Mouse (Mus musculus): ENCODE measurements around the gene Chit1. TPM values are rescaled to one million over a fixed set of nuclear protein-coding genes. Genes with fewer than 3 reads are reported as not detected.

Gene Chit1
- 0.41 and 0.58 TPM in 2 replicates for polyA plus RNA-seq (2015; fragmentation: Nextera tagmentation; extraction: Ambion mirVana)

GRCm38 (mm10) chr1:134110979-134111378, at the start of gene Chit1:
Gene Chit1, plus strand, starts transcription at chr1:134111242.
- no peak within 1 kb of the TSS for H3K4me2 ChIP-seq (ENCODE audit: low read length)
- no peak; the same call in 1 of the 2 replicates for TF ChIP-seq CTCF (IDR thresholded peaks at IDR 0.05; ENCODE audit: low read depth)
- no peak within 1 kb of the TSS for H3K9ac ChIP-seq (ENCODE audit: low read depth, low read length)
- H3K27me3 ChIP-seq (ENCODE audit: insufficient read depth, low read length): no peaks in the 10 kb centered on the region
- DNase-seq (ENCODE audit: low spot score) (no peak), ATAC-seq (replicated peaks; ENCODE audit: low FRiP score, low read depth) (no peak)
- H3K4me3 ChIP-seq (replicated peaks; ENCODE audit: low read depth, low read length): no peak within 1 kb of the TSS
- H3K9me3 ChIP-seq (replicated peaks; ENCODE audit: low read length): no peaks in the 10 kb centered on the region
- no peaks in the 10 kb centered on the region for H3K36me3 ChIP-seq (ENCODE audit: insufficient read depth, low read length)
- 0 out of 2 replicates have a peak, but pooled peaks cover 8% of the 10 kb centered on the region for H3K4me1 ChIP-seq (replicated peaks; ENCODE audit: insufficient read depth, low read length)
- 70% methylated on average over 4 of the region's 4 CpGs for WGBS
- no peak within 1 kb of the TSS for H3K27ac ChIP-seq

GRCm38 (mm10) chr1:134061915-134062314, 49.1 kb upstream of the Chit1 start:
- peak overlapping the region; percentile 98 for H3K27ac ChIP-seq
- no peak overlapping the region for H3K9ac ChIP-seq (ENCODE audit: low read depth, low read length)
- DNase-seq (ENCODE audit: low spot score) (no peak), ATAC-seq (replicated peaks; ENCODE audit: low FRiP score, low read depth) (no peak)
- H3K4me1 ChIP-seq (replicated peaks; ENCODE audit: insufficient read depth, low read length): peaks cover 65% of the 10 kb centered on the region
- no peaks in the 10 kb centered on the region for H3K27me3 ChIP-seq (ENCODE audit: insufficient read depth, low read length)
- no peaks in the 10 kb centered on the region for H3K36me3 ChIP-seq (ENCODE audit: insufficient read depth, low read length)
- TF ChIP-seq CTCF (IDR thresholded peaks at IDR 0.05; ENCODE audit: low read depth): no peak
- 72% methylated on average over 3 of the region's 3 CpGs for WGBS
- H3K4me3 ChIP-seq (replicated peaks; ENCODE audit: low read depth, low read length): no peak overlapping the region
- H3K4me2 ChIP-seq (ENCODE audit: low read length): no peak overlapping the region
- no peaks in the 10 kb centered on the region for H3K9me3 ChIP-seq (replicated peaks; ENCODE audit: low read length)

DNA sequence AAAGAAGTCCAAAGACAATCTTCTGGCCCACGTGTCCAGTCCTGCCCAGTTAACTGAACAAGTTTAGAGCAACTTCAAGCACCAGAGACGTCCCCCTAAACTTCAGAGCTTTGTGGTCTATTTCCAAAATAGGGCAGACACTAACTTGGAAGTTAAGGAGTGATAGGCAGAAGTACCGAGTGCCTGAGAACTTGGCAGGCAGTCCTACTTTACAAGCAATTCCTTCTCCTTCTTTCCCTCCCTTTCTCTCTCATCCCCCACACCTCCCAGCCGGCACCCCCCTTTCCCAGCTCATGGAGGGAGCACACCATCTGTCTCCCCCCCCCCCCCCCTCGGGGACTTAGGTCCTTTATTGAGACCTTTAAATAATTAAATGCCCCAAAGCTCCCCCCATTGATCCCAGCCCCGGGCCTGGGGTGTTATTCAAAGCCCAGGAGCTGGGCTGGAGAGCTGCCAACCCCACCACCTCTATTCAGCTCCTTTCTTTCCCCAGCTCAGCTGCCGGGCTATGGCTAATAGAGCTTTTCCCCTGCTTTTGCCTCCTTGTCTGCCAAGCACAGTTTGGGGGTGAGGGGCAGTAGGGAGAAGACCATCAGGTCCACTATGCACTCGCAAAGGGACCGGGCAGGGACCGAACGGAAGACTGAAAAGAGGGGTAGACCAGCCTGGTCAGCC, 48.5 kb upstream of the Chit1 start:
- peak overlapping the region; percentile 45 for H3K4me2 ChIP-seq (ENCODE audit: low read length)
- no peaks in the 10 kb centered on the region for H3K27me3 ChIP-seq (ENCODE audit: insufficient read depth, low read length)
- ATAC-seq (replicated peaks; ENCODE audit: low FRiP score, low read depth) (no peak), DNase-seq (ENCODE audit: low spot score) (no peak)
- H3K36me3 ChIP-seq (ENCODE audit: insufficient read depth, low read length): no peaks in the 10 kb centered on the region
- WGBS: 12% methylated on average over 11 of the region's 11 CpGs
- H3K4me1 ChIP-seq (replicated peaks; ENCODE audit: insufficient read depth, low read length): peaks cover 69% of the 10 kb centered on the region
- peak overlapping the region; percentile 98 for H3K27ac ChIP-seq
- no peak for TF ChIP-seq CTCF (IDR thresholded peaks at IDR 0.05; ENCODE audit: low read depth)
- no peaks in the 10 kb centered on the region for H3K9me3 ChIP-seq (replicated peaks; ENCODE audit: low read length)
- H3K4me3 ChIP-seq (replicated peaks; ENCODE audit: low read depth, low read length): no peak overlapping the region; the same call in 1 of the 2 replicates
- H3K9ac ChIP-seq (ENCODE audit: low read depth, low read length): peak overlapping the region; percentile 56; the same call in 1 of the 2 replicates

DNA sequence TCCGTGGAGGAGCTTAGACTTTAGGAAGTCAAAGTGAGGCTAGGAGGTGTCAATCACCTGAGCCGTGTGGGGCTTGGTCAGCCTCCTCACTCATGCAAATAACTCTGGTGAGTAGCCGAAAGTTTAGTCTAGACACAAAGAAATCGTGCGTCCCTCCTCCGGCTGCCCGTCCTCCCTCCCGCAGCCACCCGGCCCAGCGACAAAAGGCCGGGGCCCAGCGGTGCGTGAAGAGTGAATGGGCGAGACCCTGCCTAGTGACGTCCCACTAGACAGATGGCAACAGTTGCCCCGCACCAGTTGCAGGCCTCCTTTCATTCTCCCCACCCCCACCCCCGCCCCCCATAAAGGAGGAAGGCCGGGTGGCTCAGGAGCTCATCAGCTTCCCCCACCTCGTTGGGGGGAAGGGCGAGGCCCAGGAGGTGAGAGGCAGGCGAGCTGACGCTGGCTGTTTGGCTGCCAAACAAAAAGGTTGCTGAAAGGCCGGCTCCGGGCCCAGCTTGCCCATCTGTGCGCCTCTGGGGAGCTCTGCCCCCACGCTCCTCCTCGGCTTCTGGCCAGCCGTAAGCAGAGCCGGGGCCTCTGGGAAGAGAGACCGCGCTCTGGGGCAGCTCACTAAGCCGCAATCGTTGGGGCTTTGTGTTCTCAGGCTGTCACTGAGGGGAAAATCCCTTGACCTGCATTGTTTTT, 47.8 kb upstream of the Chit1 start:
- ATAC-seq (replicated peaks; ENCODE audit: low FRiP score, low read depth): peak; percentile 65

GRCm38 (mm10) chr1:134063773-134064125, 47.3 kb upstream of the Chit1 start:
- WGBS: 9% methylated on average over 9 of the region's 9 CpGs
- DNase-seq (ENCODE audit: low spot score) (no peak), ATAC-seq (replicated peaks; ENCODE audit: low FRiP score, low read depth) (no peak)
- Histone ChIP-seq H3K9me3 (replicated peaks; ENCODE audit: low read length) (no peaks in the 10 kb centered on the region), H3K4me2 (ENCODE audit: low read length) (peak overlapping the region; percentile 45), H3K27ac (peak overlapping the region; percentile 98), H3K4me1 (replicated peaks; ENCODE audit: insufficient read depth, low read length) (peaks cover 73% of the 10 kb centered on the region), H3K27me3 (ENCODE audit: insufficient read depth, low read length) (no peaks in the 10 kb centered on the region), H3K36me3 (ENCODE audit: insufficient read depth, low read length) (no peaks in the 10 kb centered on the region), H3K4me3 (replicated peaks; ENCODE audit: low read depth, low read length) (no peak overlapping the region), H3K9ac (ENCODE audit: low read depth, low read length) (peak overlapping the region; percentile 56)
- TF ChIP-seq CTCF (IDR thresholded peaks at IDR 0.05; ENCODE audit: low read depth): no peak

More for the DNA sequence above, 47.8 kb upstream of the Chit1 start:
- Histone ChIP-seq H3K4me3 (replicated peaks; ENCODE audit: low read depth, low read length) (peak overlapping the region; percentile 4; the same call in 1 of the 2 replicates), H3K27me3 (ENCODE audit: insufficient read depth, low read length) (no peaks in the 10 kb centered on the region), H3K36me3 (ENCODE audit: insufficient read depth, low read length) (no peaks in the 10 kb centered on the region), H3K4me2 (ENCODE audit: low read length) (peak overlapping the region; percentile 45), H3K27ac (peak overlapping the region; percentile 98), H3K9me3 (replicated peaks; ENCODE audit: low read length) (no peaks in the 10 kb centered on the region), H3K9ac (ENCODE audit: low read depth, low read length) (peak overlapping the region; percentile 56), H3K4me1 (replicated peaks; ENCODE audit: insufficient read depth, low read length) (peaks cover 76% of the 10 kb centered on the region)
- no peak for TF ChIP-seq CTCF (IDR thresholded peaks at IDR 0.05; ENCODE audit: low read depth)
- under 1% methylated on average over 33 of the region's 33 CpGs for WGBS
- DNase-seq (ENCODE audit: low spot score): peak; percentile 78

DNA sequence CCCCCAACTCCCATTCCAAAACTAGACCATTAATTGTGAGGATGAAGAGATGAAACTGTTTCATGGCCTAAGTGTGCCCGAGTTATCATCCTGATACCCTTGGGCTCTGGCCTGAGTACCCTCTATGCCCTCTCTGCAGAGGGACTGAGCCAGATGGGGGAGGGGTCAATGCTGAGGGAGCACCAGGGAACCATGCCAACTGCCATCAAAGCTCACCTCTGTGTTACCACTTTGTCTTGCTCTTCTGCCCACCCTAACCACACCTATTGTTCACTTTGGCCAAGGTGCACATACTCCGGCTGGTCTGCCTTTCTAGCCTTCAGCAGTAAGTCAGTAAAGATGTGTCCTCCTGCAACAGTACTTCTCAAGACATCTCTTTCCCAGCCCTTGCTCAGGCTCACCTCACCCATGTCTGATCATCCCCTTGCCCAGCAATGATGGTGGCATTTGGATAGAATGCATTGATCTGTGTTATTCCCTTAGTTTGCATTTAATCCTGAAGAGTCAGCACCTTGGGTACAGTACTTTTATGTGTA, 46.7 kb upstream of the Chit1 start:
- Histone ChIP-seq H3K4me2 (ENCODE audit: low read length) (no peak overlapping the region), H3K36me3 (ENCODE audit: insufficient read depth, low read length) (no peaks in the 10 kb centered on the region), H3K4me3 (replicated peaks; ENCODE audit: low read depth, low read length) (no peak overlapping the region), H3K27ac (peak overlapping the region; percentile 98), H3K27me3 (ENCODE audit: insufficient read depth, low read length) (no peaks in the 10 kb centered on the region), H3K9ac (ENCODE audit: low read depth, low read length) (no peak overlapping the region), H3K9me3 (replicated peaks; ENCODE audit: low read length) (no peaks in the 10 kb centered on the region), H3K4me1 (replicated peaks; ENCODE audit: insufficient read depth, low read length) (peaks cover 73% of the 10 kb centered on the region)
- ATAC-seq (replicated peaks; ENCODE audit: low FRiP score, low read depth): no peak
- TF ChIP-seq CTCF (IDR thresholded peaks at IDR 0.05; ENCODE audit: low read depth): no peak
- DNase-seq (ENCODE audit: low spot score): no peak
- 91% methylated on average over 2 of the region's 2 CpGs for WGBS

Data from kidney, postnatal 0 days (tissue).